Mouse (Mus musculus): ENCODE results near the gene Abi1. TPM values are rescaled to one million over a fixed set of nuclear protein-coding genes. Genes with fewer than 3 reads are reported as not detected.
"Not testable (repeated sequence)": the region's sequence is repeated elsewhere in the genome, so short reads cannot be mapped to it uniquely, and the experiment has no call there.

Gene Abi1
- polyA plus RNA-seq, 1 experiment: 138 TPM

GRCm38 (mm10) chr2:22961681-22962080 lies 78.4 kb downstream of the Abi1 start:
- WGBS: 97% methylated on average over 2 of the region's 2 CpGs
- Histone ChIP-seq H3K27ac (ENCODE audit: control insufficient read depth, insufficient read depth, low read length) (no peak overlapping the region), H3K36me3 (ENCODE audit: control insufficient read depth, insufficient read depth, low read length) (peaks cover 11% of the 10 kb centered on the region; the same call in 1 of the 2 replicates), H3K4me3 (ENCODE audit: control insufficient read depth, insufficient read depth, low read length) (no peak overlapping the region), H3K27me3 (ENCODE audit: control insufficient read depth, insufficient read depth, low read length) (no peaks in the 10 kb centered on the region), H3K4me1 (replicated peaks; ENCODE audit: control insufficient read depth, insufficient read depth, low read length) (no peaks in the 10 kb centered on the region; the same call in 1 of the 2 replicates)
- no peak for DNase-seq
- TF ChIP-seq POLR2A (IDR thresholded peaks at IDR 0.05; ENCODE audit: control insufficient read depth, extremely low read depth, insufficient read depth, low read length, poor library complexity) (no peak), CTCF (IDR thresholded peaks at IDR 0.05; ENCODE audit: borderline replicate concordance, control insufficient read depth, extremely low read depth, insufficient read depth, low read length, poor library complexity) (no peak)

DNA sequence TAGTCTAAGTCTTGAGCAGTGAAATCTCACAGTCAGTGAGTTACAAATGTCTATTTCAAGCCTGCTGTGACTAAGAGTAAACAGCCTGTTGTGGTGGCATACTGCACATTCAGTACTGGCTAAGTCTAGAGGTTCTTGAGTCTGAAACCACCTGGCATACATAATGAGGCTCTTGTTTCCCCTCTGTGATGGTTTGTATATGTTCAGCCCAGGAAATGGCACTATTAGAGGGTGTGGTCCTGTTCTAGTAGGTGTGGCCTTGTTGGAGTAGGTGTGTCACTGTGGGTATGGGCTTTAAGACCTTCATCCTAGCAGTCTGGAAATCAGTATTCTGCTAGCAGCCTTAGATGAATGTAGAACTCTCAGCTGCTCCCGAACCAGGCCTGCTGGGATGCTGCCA lies 82.6 kb downstream of the Abi1 start:
- peaks cover 24% of the 10 kb centered on the region for H3K36me3 ChIP-seq (ENCODE audit: control insufficient read depth, insufficient read depth, low read length)
- no peak overlapping the region for H3K4me3 ChIP-seq (ENCODE audit: control insufficient read depth, insufficient read depth, low read length)

DNA sequence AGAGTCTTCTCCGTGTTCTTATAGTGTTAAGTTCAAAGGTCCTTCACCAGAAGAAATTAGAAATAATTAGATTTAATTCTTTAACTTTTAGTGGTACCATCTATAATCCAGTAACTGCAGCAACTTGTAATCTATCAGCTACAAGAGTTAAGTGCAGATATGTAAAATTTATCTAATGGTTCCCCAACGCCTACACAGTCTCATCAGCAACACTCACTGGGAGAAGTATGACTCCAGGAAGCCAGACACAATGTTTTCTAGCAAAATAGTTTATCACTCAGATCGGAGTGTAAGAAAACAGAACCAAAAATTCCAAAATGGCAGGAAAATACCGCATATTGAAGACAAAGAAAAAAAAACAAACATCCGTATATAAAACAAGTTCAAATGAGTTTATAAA lies 84.1 kb downstream of the Abi1 start:
- Histone ChIP-seq H3K27me3 (ENCODE audit: control insufficient read depth, insufficient read depth, low read length) (no peaks in the 10 kb centered on the region), H3K36me3 (ENCODE audit: control insufficient read depth, insufficient read depth, low read length) (peaks cover 23% of the 10 kb centered on the region), H3K4me3 (ENCODE audit: control insufficient read depth, insufficient read depth, low read length) (no peak overlapping the region), H3K4me1 (replicated peaks; ENCODE audit: control insufficient read depth, insufficient read depth, low read length) (no peaks in the 10 kb centered on the region), H3K27ac (ENCODE audit: control insufficient read depth, insufficient read depth, low read length) (no peak overlapping the region)
- no peak for DNase-seq
- 97% methylated on average over 5 of the region's 5 CpGs for WGBS
- TF ChIP-seq CTCF (IDR thresholded peaks at IDR 0.05; ENCODE audit: borderline replicate concordance, control insufficient read depth, extremely low read depth, insufficient read depth, low read length, poor library complexity) (no peak), POLR2A (IDR thresholded peaks at IDR 0.05; ENCODE audit: control insufficient read depth, extremely low read depth, insufficient read depth, low read length, poor library complexity) (no peak)

More for the DNA sequence above, 82.6 kb downstream of the Abi1 start:
- WGBS: 100% methylated on average over 1 of the region's 1 CpGs
- Histone ChIP-seq H3K4me1 (replicated peaks; ENCODE audit: control insufficient read depth, insufficient read depth, low read length) (no peaks in the 10 kb centered on the region), H3K27me3 (ENCODE audit: control insufficient read depth, insufficient read depth, low read length) (no peaks in the 10 kb centered on the region), H3K27ac (ENCODE audit: control insufficient read depth, insufficient read depth, low read length) (no peak overlapping the region)
- TF ChIP-seq POLR2A (IDR thresholded peaks at IDR 0.05; ENCODE audit: control insufficient read depth, extremely low read depth, insufficient read depth, low read length, poor library complexity) (no peak), CTCF (IDR thresholded peaks at IDR 0.05; ENCODE audit: borderline replicate concordance, control insufficient read depth, extremely low read depth, insufficient read depth, low read length, poor library complexity) (no peak)
- no peak for DNase-seq

DNA sequence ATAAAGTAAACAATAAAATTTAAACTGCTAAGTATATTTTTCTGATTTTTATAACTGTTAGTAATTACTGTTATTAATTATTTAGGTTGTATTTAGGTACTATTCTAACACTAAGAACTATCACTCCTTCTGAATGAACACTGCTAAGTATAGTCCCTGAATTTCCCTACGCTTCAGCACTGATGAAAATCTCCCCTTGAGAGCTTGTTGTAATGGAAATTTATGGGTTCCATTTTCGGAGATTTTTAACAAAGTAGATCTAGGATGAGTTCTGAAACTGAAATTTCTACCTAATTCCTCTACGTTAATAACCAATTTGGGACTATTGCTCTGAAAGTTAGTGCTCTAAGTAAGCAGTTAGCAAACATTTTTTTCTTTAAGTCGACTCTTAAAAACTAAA lies 85.8 kb downstream of the Abi1 start:
- H3K27ac ChIP-seq (ENCODE audit: control insufficient read depth, insufficient read depth, low read length): no peak overlapping the region
- TF ChIP-seq POLR2A (IDR thresholded peaks at IDR 0.05; ENCODE audit: control insufficient read depth, extremely low read depth, insufficient read depth, low read length, poor library complexity) (no peak), CTCF (IDR thresholded peaks at IDR 0.05; ENCODE audit: borderline replicate concordance, control insufficient read depth, extremely low read depth, insufficient read depth, low read length, poor library complexity) (no peak)
- H3K36me3 ChIP-seq (ENCODE audit: control insufficient read depth, insufficient read depth, low read length): peaks cover 16% of the 10 kb centered on the region
- no peaks in the 10 kb centered on the region for H3K4me1 ChIP-seq (replicated peaks; ENCODE audit: control insufficient read depth, insufficient read depth, low read length)
- WGBS: 97% methylated on average over 4 of the region's 4 CpGs
- DNase-seq: no peak
- H3K27me3 ChIP-seq (ENCODE audit: control insufficient read depth, insufficient read depth, low read length): no peaks in the 10 kb centered on the region
- H3K4me3 ChIP-seq (ENCODE audit: control insufficient read depth, insufficient read depth, low read length): no peak overlapping the region

DNA sequence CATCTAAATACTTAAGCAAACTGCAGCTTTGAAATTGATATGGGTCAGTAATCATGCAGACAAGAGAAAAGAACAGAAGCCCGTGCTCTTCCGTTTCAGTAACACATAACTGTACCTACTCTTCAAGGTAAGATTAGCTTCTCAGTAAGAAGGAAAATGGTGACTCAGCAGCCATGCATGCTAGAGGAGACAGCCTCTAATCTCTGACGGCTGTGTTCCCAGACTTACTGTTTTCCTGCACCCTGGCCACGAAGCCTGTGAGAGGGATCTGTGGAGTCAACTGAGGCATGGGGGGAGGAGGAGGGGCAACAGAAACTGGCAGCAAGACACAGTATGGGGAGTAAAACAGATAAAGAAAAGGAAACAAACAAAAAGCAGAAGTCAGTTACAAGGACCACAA lies 90.1 kb downstream of the Abi1 start:
- TF ChIP-seq POLR2A (IDR thresholded peaks at IDR 0.05; ENCODE audit: control insufficient read depth, extremely low read depth, insufficient read depth, low read length, poor library complexity) (no peak), CTCF (IDR thresholded peaks at IDR 0.05; ENCODE audit: borderline replicate concordance, control insufficient read depth, extremely low read depth, insufficient read depth, low read length, poor library complexity) (no peak)
- Histone ChIP-seq H3K27ac (ENCODE audit: control insufficient read depth, insufficient read depth, low read length) (no peak overlapping the region), H3K4me1 (replicated peaks; ENCODE audit: control insufficient read depth, insufficient read depth, low read length) (no peaks in the 10 kb centered on the region), H3K27me3 (ENCODE audit: control insufficient read depth, insufficient read depth, low read length) (no peaks in the 10 kb centered on the region), H3K36me3 (ENCODE audit: control insufficient read depth, insufficient read depth, low read length) (peaks cover 20% of the 10 kb centered on the region), H3K4me3 (ENCODE audit: control insufficient read depth, insufficient read depth, low read length) (no peak overlapping the region)
- no peak for DNase-seq
- WGBS: 87% methylated on average over 4 of the region's 4 CpGs

GRCm38 (mm10) chr2:22933556-22933955 lies 106.5 kb downstream of the Abi1 start:
- WGBS: 100% methylated on average over 1 of the region's 1 CpGs
- no peaks in the 10 kb centered on the region for H3K4me1 ChIP-seq (replicated peaks; ENCODE audit: control insufficient read depth, insufficient read depth, low read length)
- TF ChIP-seq POLR2A (IDR thresholded peaks at IDR 0.05; ENCODE audit: control insufficient read depth, extremely low read depth, insufficient read depth, low read length, poor library complexity) (no peak), CTCF (IDR thresholded peaks at IDR 0.05; ENCODE audit: borderline replicate concordance, control insufficient read depth, extremely low read depth, insufficient read depth, low read length, poor library complexity) (no peak)
- no peaks in the 10 kb centered on the region for H3K27me3 ChIP-seq (ENCODE audit: control insufficient read depth, insufficient read depth, low read length)
- peaks cover 15% of the 10 kb centered on the region for H3K36me3 ChIP-seq (ENCODE audit: control insufficient read depth, insufficient read depth, low read length)
- H3K27ac ChIP-seq (ENCODE audit: control insufficient read depth, insufficient read depth, low read length): no peak overlapping the region
- no peak for DNase-seq
- no peak overlapping the region for H3K4me3 ChIP-seq (ENCODE audit: control insufficient read depth, insufficient read depth, low read length)

GRCm38 (mm10) chr2:22928259-22928658 lies 111.8 kb downstream of the Abi1 start:
- DNase-seq: no peak
- Histone ChIP-seq H3K4me3 (ENCODE audit: control insufficient read depth, insufficient read depth, low read length) (no peak overlapping the region), H3K27me3 (ENCODE audit: control insufficient read depth, insufficient read depth, low read length) (no peaks in the 10 kb centered on the region), H3K36me3 (ENCODE audit: control insufficient read depth, insufficient read depth, low read length) (peaks cover 4% of the 10 kb centered on the region), H3K27ac (ENCODE audit: control insufficient read depth, insufficient read depth, low read length) (no peak overlapping the region), H3K4me1 (replicated peaks; ENCODE audit: control insufficient read depth, insufficient read depth, low read length) (no peaks in the 10 kb centered on the region)
- TF ChIP-seq POLR2A (IDR thresholded peaks at IDR 0.05; ENCODE audit: control insufficient read depth, extremely low read depth, insufficient read depth, low read length, poor library complexity) (no peak), CTCF (IDR thresholded peaks at IDR 0.05; ENCODE audit: borderline replicate concordance, control insufficient read depth, extremely low read depth, insufficient read depth, low read length, poor library complexity) (no peak)
- 86% methylated on average over 2 of the region's 2 CpGs for WGBS

DNA sequence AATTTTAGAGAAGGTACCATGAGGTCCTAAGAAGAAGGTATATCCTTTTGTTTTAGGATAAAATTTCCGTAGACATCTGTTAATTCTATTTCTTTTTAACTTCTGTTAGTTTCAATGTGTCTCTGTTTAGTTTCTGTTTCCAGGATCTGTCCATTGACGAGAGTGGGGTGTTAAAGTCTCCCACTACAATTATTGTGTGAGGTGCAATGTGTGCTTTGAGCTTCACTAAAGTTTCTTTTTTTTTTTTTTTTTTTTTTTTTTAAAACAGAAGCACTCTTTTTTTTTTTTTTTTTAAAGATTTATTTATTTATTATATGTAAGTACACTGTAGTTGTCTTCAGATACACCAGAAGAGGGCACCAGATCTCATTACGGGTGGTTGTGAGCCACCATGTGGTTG lies 114.1 kb downstream of the Abi1 start:
- not testable (repeated sequence) for H3K27ac ChIP-seq (ENCODE audit: control insufficient read depth, insufficient read depth, low read length); H3K4me1 ChIP-seq (replicated peaks; ENCODE audit: control insufficient read depth, insufficient read depth, low read length); H3K27me3 ChIP-seq (ENCODE audit: control insufficient read depth, insufficient read depth, low read length); H3K36me3 ChIP-seq (ENCODE audit: control insufficient read depth, insufficient read depth, low read length); H3K4me3 ChIP-seq (ENCODE audit: control insufficient read depth, insufficient read depth, low read length); DNase-seq
- 93% methylated on average over 3 of the region's 3 CpGs for WGBS
